Mouse (Mus musculus) heart, embryonic 15.5 days (tissue): ENCODE results near the gene Dmp1. TPM values are rescaled to one million over a fixed set of nuclear protein-coding genes. Genes with fewer than 3 reads are reported as not detected.

Experiments used
- ATAC-seq: fragments of 200-750 bp; cut with Nextera tagmentation; replicated peaks from 2 replicates; pipeline ENCODE4 v1.8.0; 2017; ENCODE audit warnings: low read depth, moderate TSS enrichment; ENCODE audit not compliant: insufficient number of reproducible peaks, insufficient read depth, low FRiP score
- H3K27ac ChIP-seq: fragments of 300-500 bp; sonication (generic); 2 replicates; pipeline ENCODE4 v1.5.1; 2015; ENCODE audit warnings: mild to moderate bottlenecking, inconsistent platforms
- H3K27me3 ChIP-seq: fragments of 300-500 bp; sonication (generic); 2 replicates; pipeline ENCODE4 v1.6.1; 2015; ENCODE audit warnings: inconsistent platforms
- H3K36me3 ChIP-seq: fragments of 300-500 bp; sonication (generic); 2 replicates; pipeline ENCODE4 v1.6.1; 2015; ENCODE audit warnings: mild to moderate bottlenecking, inconsistent platforms
- H3K4me1 ChIP-seq: fragments of 300-500 bp; sonication (generic); replicated peaks from 2 replicates; pipeline ENCODE4 v1.6.1; 2015; ENCODE audit warnings: inconsistent platforms
- H3K4me2 ChIP-seq: fragments of 300-500 bp; sonication (generic); 2 replicates; pipeline ENCODE4 v1.6.1; 2015; ENCODE audit warnings: inconsistent platforms, mild to moderate bottlenecking, moderate library complexity
- H3K4me3 ChIP-seq: fragments of 300-500 bp; sonication (generic); 2 replicates; pipeline ENCODE4 v1.5.1; 2015; ENCODE audit warnings: mild to moderate bottlenecking, inconsistent platforms
- H3K9ac ChIP-seq: fragments of 300-500 bp; sonication (generic); 2 replicates; pipeline ENCODE4 v1.6.1; 2015; ENCODE audit warnings: mild to moderate bottlenecking, inconsistent platforms
- H3K9me3 ChIP-seq: fragments of 300-500 bp; sonication (generic); replicated peaks from 2 replicates; pipeline ENCODE4 v1.6.1; 2016; ENCODE audit warnings: inconsistent platforms
- WGBS: fragments of 180-500 bp; shearing (Covaris S2); methylation state at CpG from one replicate; pipeline ENCODE4 v1.1.7; 2015; ENCODE audit warnings: mixed read lengths; 5-methylcytosine and 5-hydroxymethylcytosine counted together
- polyA plus RNA-seq: library from polyadenylated mRNA; unstranded; fragments of >200 nt; fragmentation: Nextera tagmentation; extraction: Ambion mirVana; gene quantifications from 2 replicates; pipeline ENCODE4 v1.2.1, GENCODE M21; 2015

Dmp1 gene
- polyA plus RNA-seq, result 0.05 and 0.09 TPM in 2 replicates

DNA sequence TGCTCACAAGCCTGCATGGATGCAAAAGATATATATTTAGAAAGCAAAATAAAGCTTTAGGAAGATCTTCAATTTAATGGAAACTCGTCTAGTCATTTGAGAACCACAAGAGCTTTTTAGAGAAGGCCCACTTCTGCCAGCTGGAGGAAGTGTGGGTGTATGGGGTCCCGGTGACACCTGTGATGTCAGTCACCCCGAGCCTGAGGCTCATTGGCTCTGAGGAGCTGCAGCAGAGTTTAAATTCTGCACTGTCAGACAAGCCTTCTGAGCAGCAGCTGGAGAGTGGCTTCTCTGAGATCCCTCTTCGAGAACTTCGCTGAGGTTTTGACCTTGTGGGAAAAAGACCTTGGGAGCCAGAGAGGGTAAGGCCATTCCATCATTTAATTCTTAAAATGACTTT is at the start of gene Dmp1:
TSS of gene Dmp1 (plus strand) at position 263 of the 400 bp plus-strand sequence.
- H3K4me1 ChIP-seq, result no peaks in the 10 kb centered on the region
- WGBS, result 54% methylated on average over 5 of the region's 5 CpGs
- H3K36me3 ChIP-seq, result no peaks in the 10 kb centered on the region
- ATAC-seq, result no peak
- no peak within 1 kb of the TSS for H3K4me3 ChIP-seq
- H3K9ac ChIP-seq, result no peak within 1 kb of the TSS
- no peaks in the 10 kb centered on the region for H3K27me3 ChIP-seq
- H3K4me2 ChIP-seq, result no peak within 1 kb of the TSS
- no peaks in the 10 kb centered on the region for H3K9me3 ChIP-seq
- no peak within 1 kb of the TSS for H3K27ac ChIP-seq

DNA sequence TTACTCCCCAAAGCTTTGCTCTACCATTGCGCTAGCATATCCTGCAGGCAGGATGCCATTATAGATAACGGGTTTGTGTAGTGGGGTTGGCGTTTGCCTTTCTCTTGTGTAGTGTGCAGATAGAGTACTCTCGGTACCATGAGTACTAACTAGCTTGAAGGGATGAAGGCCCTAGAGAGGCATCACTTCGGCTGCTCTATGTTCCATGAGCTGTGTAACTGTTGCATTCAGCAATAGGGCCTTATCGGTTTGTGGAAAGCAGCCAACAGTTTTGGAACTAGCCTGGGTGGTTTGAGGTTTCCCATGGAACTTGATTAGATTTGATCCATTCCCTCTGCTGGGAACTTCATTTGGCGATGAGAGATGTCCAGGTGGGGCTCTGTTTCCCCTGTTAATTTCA is 44.7 kb upstream of the Dmp1 start:
- Histone ChIP-seq H3K4me2 (no peak overlapping the region), H3K36me3 (no peaks in the 10 kb centered on the region), H3K4me3 (no peak overlapping the region), H3K4me1 (0 out of 2 replicates have a peak, but pooled peaks cover 3% of the 10 kb centered on the region), H3K27ac (no peak overlapping the region), H3K9me3 (no peaks in the 10 kb centered on the region), H3K9ac (no peak overlapping the region), H3K27me3 (no peaks in the 10 kb centered on the region)
- WGBS, result 70% methylated on average over 7 of the region's 7 CpGs
- no peak for ATAC-seq

DNA sequence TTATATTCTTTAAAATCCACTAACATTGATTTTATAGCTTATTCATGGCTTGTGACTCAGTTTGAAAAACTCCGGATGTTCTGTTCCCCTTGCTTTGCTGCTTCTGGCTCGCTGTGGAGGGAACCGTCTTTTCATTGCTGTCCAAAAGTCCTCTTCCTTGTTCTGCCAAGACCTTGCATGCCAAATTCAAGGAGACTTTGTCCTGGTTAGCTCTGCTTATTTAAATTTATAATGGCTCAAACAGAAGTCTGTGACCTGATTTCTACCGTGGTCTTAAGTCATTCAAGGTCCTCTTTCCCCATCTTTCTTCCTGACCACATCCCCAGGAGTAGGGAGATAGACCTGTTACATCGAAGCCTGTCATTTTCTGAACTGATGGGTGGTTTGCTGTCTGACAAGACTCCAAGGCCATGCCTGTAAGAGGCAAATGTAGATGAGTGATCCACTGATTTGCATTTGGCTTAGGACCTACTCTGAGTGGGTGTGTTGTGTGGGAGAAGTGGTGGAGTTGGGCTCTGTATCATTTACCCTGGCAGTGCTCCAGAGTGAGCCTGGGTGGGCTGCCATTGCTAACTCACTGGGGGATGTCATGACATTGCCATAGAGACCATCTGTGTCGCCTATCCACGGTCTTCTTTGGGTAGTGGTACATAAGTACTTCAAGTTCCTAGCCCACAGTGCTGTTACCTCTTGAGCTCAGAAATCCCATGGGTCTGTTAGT is 43.9 kb upstream of the Dmp1 start:
- H3K36me3 ChIP-seq, result no peaks in the 10 kb centered on the region
- no peak overlapping the region for H3K4me3 ChIP-seq
- ATAC-seq, result no peak
- WGBS, result 58% methylated on average over 7 of the region's 7 CpGs
- no peak overlapping the region for H3K9ac ChIP-seq
- H3K27ac ChIP-seq, result no peak overlapping the region
- 0 out of 2 replicates have a peak, but pooled peaks cover 3% of the 10 kb centered on the region for H3K4me1 ChIP-seq
- no peaks in the 10 kb centered on the region for H3K9me3 ChIP-seq
- H3K27me3 ChIP-seq, result no peaks in the 10 kb centered on the region
- no peak overlapping the region for H3K4me2 ChIP-seq

DNA sequence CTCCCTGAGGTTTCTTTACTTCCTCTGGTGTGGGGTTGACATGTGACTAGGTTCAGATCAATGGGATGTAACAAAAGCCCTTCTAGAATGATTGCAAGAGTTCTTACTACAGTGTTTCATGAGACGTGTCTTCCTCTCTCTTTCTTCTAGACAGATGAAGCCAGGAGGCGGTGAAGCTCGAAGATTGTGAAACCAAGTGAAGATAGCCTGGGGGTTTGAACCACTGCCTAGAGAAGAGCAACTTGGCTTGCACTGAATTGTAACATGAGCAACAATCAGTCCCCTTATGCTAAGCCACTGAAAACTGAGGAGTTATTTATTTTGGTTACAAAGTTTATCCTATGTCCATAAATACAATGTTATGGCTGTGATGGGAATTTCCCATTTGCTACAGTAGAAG is 41.8 kb upstream of the Dmp1 start:
- 72% methylated on average over 3 of the region's 3 CpGs for WGBS
- Histone ChIP-seq H3K4me2 (no peak overlapping the region), H3K9me3 (no peaks in the 10 kb centered on the region), H3K36me3 (no peaks in the 10 kb centered on the region), H3K9ac (no peak overlapping the region), H3K27ac (no peak overlapping the region), H3K4me3 (no peak overlapping the region), H3K27me3 (no peaks in the 10 kb centered on the region), H3K4me1 (0 out of 2 replicates have a peak, but pooled peaks cover 3% of the 10 kb centered on the region)
- ATAC-seq, result no peak

DNA sequence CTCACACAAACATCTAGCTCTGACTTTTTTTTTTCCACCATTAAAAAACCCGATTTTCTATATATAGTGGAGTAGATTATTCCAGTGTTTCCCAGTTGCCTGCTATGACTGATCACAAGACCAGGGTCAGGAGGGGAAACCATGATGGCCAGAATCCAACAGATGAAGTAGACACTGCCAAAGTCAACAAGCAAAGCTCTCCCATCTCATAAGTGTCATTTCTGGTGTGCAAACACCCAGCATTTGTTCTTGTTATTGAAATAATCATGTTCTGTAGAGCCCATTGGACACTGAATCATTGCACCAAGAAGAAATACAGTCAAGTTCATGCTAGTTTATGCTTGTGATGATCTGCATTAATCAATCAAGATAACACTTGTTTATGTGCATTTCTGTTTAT is 41.0 kb upstream of the Dmp1 start:
- Histone ChIP-seq H3K9me3 (no peaks in the 10 kb centered on the region), H3K27me3 (no peaks in the 10 kb centered on the region), H3K4me3 (no peak overlapping the region), H3K4me1 (0 out of 2 replicates have a peak, but pooled peaks cover 3% of the 10 kb centered on the region), H3K27ac (no peak overlapping the region), H3K36me3 (no peaks in the 10 kb centered on the region), H3K9ac (no peak overlapping the region), H3K4me2 (no peak overlapping the region)
- ATAC-seq, result no peak
- 38% methylated on average over 1 of the region's 1 CpGs for WGBS

DNA sequence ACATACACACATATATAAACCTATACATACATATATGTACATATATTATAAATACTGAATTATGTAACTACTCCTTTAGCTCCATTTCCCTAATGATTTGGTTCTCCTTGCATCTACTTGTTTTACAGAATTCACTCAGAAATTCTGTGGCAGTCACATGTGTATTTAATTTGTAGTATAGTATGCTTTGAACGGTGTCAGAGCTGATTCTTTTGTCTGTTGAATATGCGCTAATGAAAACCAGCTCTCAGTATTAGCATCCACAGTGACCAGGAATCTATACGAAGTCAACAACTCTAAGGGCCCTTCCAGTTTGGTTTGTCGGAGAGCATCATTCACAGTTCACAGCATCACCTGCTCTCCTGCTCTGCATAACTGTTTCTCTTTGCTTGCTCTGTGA is 38.9 kb upstream of the Dmp1 start:
- WGBS, result 81% methylated on average over 4 of the region's 4 CpGs

DNA sequence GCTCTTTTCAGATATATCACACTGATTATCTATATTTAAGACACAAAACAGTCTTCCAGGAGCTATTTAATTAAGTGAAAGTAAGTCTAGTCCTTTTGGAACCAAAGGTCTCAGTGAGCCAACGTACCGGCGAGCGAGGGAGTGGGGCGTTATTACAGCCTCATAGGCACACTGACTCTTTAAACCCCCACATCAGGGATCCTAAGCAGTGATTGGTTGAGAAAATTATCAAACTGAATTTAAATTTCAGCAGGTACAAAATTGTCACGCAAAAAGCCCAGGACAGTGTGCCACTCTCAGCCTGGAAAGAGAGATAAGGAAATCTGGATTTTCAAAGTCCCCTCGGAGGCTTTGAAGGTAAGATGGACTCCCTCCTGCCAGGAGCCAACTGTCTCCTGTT is 32.0 kb upstream of the Dmp1 start, which contains the start of gene Dspp:
TSS of gene Dspp (plus strand) at position 301 of the 400 bp plus-strand sequence.
- no peaks in the 10 kb centered on the region for H3K27me3 ChIP-seq
- H3K4me1 ChIP-seq, result no peaks in the 10 kb centered on the region
- H3K9ac ChIP-seq, result no peak within 1 kb of the TSS
- no peak within 1 kb of the TSS for H3K4me2 ChIP-seq
- no peak for ATAC-seq
- no peaks in the 10 kb centered on the region for H3K36me3 ChIP-seq
- 76% methylated on average over 7 of the region's 7 CpGs for WGBS
- H3K9me3 ChIP-seq, result no peaks in the 10 kb centered on the region
- no peak within 1 kb of the TSS for H3K4me3 ChIP-seq
- H3K27ac ChIP-seq, result no peak within 1 kb of the TSS

More for the DNA sequence above, 38.9 kb upstream of the Dmp1 start:
- H3K4me1 ChIP-seq, result 0 out of 2 replicates have a peak, but pooled peaks cover 2% of the 10 kb centered on the region
- H3K27ac ChIP-seq, result no peak overlapping the region
- no peak overlapping the region for H3K9ac ChIP-seq
- H3K4me3 ChIP-seq, result no peak overlapping the region
- no peaks in the 10 kb centered on the region for H3K27me3 ChIP-seq
- ATAC-seq, result no peak
- H3K4me2 ChIP-seq, result no peak overlapping the region
- H3K36me3 ChIP-seq, result no peaks in the 10 kb centered on the region
- H3K9me3 ChIP-seq, result no peaks in the 10 kb centered on the region

DNA sequence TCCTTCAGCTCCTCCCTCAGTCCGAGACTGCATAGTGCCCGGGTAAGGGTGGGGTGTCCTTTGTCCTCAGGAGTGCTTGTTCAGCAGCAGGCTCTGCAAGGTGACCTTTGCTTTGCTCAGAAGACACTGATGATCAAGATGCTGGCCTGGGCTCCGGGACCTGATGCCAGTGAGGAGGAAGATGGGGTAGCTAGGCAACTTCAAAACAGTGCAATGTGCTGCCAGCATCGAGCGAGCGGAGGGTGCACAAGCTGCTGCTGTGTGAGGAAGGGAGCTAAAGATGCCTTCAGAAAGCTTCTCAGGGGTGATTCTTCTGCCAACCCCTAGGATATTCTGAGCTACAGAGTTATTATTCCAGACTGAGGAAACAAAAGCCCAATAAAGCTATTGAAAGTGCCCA is 29.3 kb upstream of the Dmp1 start:
- Histone ChIP-seq H3K9ac (no peak overlapping the region), H3K4me1 (no peaks in the 10 kb centered on the region), H3K9me3 (no peaks in the 10 kb centered on the region; the same call in 1 of the 2 replicates), H3K36me3 (no peaks in the 10 kb centered on the region), H3K27ac (no peak overlapping the region), H3K27me3 (no peaks in the 10 kb centered on the region), H3K4me3 (no peak overlapping the region), H3K4me2 (no peak overlapping the region)
- ATAC-seq, result no peak
- 70% methylated on average over 6 of the region's 6 CpGs for WGBS

DNA sequence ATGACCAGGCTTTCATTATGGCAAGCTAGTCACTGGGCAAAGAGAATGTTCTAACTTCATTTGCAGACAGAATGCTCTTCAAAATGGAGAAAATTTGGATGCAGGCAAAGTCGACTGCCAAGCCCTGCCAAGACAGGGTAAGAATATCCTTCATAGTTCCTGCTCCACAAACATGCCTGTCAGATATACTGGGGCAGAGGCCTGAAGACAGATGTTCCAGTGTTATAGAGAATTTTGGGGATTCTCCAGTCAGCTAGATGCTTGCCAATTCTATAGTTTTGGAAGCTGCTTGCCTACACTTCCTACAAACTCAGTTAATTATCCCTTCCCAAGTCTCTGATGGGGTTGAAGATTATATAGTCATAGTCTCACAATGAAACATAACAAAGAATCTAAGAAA is 18.7 kb upstream of the Dmp1 start:
- 71% methylated on average over 1 of the region's 1 CpGs for WGBS
- Histone ChIP-seq H3K4me1 (no peaks in the 10 kb centered on the region), H3K9ac (no peak overlapping the region), H3K27me3 (no peaks in the 10 kb centered on the region), H3K4me2 (no peak overlapping the region), H3K9me3 (peaks cover 11% of the 10 kb centered on the region), H3K27ac (no peak overlapping the region), H3K36me3 (no peaks in the 10 kb centered on the region), H3K4me3 (no peak overlapping the region)
- no peak for ATAC-seq

DNA sequence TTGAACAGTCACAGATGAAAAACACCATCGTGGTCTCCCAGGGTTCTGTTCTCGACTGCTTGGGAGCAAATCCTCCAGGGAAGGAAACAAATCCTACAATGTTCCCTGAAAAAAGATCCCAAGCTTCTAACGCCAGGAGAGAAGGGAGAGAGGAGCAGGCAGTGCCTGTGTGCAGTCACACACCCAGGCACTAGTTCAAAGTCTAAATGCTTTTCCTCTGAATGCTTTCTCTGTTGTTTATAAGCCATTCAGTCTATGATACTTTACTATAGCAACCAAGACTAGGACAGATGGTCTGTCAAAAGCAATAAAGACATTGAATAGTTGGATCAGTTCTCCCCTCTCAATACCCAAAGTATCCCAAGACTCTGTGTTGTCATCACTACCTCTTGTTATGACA is 15.1 kb upstream of the Dmp1 start:
- H3K4me2 ChIP-seq, result no peak overlapping the region
- H3K36me3 ChIP-seq, result no peaks in the 10 kb centered on the region
- no peak for ATAC-seq
- H3K4me3 ChIP-seq, result no peak overlapping the region
- H3K9me3 ChIP-seq, result 0 out of 2 replicates have a peak, but pooled peaks cover 2% of the 10 kb centered on the region
- H3K9ac ChIP-seq, result no peak overlapping the region
- no peak overlapping the region for H3K27ac ChIP-seq
- no peaks in the 10 kb centered on the region for H3K4me1 ChIP-seq
- no peaks in the 10 kb centered on the region for H3K27me3 ChIP-seq
- WGBS, result 72% methylated on average over 3 of the region's 3 CpGs

DNA sequence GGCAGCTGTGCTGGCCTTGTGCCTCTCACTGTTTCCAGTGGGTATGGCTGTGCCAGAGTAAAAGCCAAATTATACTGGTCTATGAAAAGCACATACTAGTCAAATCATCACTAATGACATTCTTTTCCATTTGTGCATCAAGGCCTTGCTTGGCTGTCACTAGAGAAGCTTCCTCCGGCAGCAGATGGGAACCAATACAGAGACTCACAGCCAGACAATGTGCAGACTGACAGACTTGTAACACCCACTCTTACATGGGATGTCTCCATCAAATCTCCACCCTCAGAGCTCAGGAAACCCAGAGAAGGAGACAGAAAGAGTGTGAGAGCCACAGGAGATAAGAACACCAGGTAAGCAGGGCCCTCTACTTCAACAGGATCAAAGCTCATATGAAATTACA is 7.3 kb upstream of the Dmp1 start:
- 78% methylated on average over 1 of the region's 1 CpGs for whole genome bisulfite sequencing
- no peaks in the 10 kb centered on the region for H3K36me3 ChIP-seq
- H3K4me3 ChIP-seq, result no peak overlapping the region
- H3K9me3 ChIP-seq, result no peaks in the 10 kb centered on the region
- no peak overlapping the region for H3K4me2 ChIP-seq
- H3K9ac ChIP-seq, result no peak overlapping the region
- no peak for ATAC-seq
- no peaks in the 10 kb centered on the region for H3K4me1 ChIP-seq
- no peak overlapping the region for H3K27ac ChIP-seq
- no peaks in the 10 kb centered on the region for H3K27me3 ChIP-seq
